Mouse (Mus musculus): ENCODE results near the gene Myo5c. TPM values are rescaled to one million over a fixed set of nuclear protein-coding genes. Genes with fewer than 3 reads are reported as not detected.

Myo5c gene
- total and polyA plus RNA-seq, 3 experiments, result 3.8 to 5.2 (median 4.4) TPM

DNA sequence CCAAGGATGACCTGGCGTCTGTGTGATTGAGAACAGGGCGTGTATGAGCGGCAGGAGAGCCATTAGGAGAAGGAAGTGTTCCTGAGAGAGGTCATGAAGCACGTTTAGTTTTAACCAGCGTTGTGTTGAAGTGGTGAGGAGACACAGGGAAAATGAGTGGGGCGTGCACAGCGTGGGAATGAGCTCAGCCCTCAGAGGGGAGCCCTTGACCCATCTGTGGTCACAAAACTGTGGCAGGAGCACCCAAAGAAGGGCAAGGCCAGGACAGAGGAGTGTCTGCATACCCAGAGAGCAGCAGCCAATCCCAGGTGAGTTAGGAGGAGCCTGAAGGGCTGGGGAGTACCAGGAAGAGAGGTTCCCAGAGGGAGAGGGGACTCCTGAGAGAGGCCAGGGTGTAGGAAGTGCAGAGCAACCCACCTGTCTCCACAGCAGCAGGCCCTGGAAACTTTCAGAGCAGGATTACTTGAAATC lies 2.5 kb downstream of the Myo5c start:
- no peak for DNase-seq (ENCODE audit: extremely low read depth)
- no peaks in the 10 kb centered on the region for H3K27me3 ChIP-seq (replicated peaks)
- dilution Hi-C loops (cut with MboI; ENCODE audit: extremely low pct_ligation_motif_present, extremely low pct_unique_long_range_greater_than_20kb, low sequenced_read_pairs), result no loop called here
- H3K27ac ChIP-seq (ENCODE audit: insufficient read depth, low read depth), result no peak overlapping the region
- H3K4me2 ChIP-seq (ENCODE audit: insufficient read depth, low read depth, poor library complexity, severe bottlenecking), result no peak overlapping the region
- TF ChIP-seq CHD2 (IDR thresholded peaks at IDR 0.05; ENCODE audit: low read length) (no peak), UBTF (IDR thresholded peaks at IDR 0.05; ENCODE audit: low read depth, low read length) (no peak), BHLHE40 (IDR thresholded peaks at IDR 0.05; ENCODE audit: low read depth, low read length) (no peak), POLR2AphosphoS2 (IDR thresholded peaks at IDR 0.05; ENCODE audit: low read depth, low read length) (no peak), PAX5 (IDR thresholded peaks at IDR 0.05; ENCODE audit: low read length) (no peak)
- no peak overlapping the region for H3K9ac ChIP-seq (ENCODE audit: insufficient read depth, low read depth)
- H3K9me3 ChIP-seq (replicated peaks; ENCODE audit: low read length), result no peaks in the 10 kb centered on the region
- H3K4me3 ChIP-seq (replicated peaks in 1 of 3; ENCODE audit: low read depth in 2 of 3, low read length in 2 of 3, poor library complexity in 1 of 3), result no peak overlapping the region
- no peaks in the 10 kb centered on the region for H3K36me3 ChIP-seq (replicated peaks in 1 of 2; ENCODE audit: control insufficient read depth in 1 of 2, insufficient read depth in 1 of 2, low read length in 1 of 2)
- in situ Hi-C loops (cut with MboI; ENCODE audit: low pct_ligation_motif_present, low pct_unique_long_range_greater_than_20kb, low sequenced_read_pairs), result no loop called here
- no peaks in the 10 kb centered on the region for H3K79me2 ChIP-seq (replicated peaks; ENCODE audit: control insufficient read depth, extremely low read depth, insufficient read depth, poor library complexity, severe bottlenecking)
- H3K4me1 ChIP-seq (ENCODE audit: control insufficient read depth in 1 of 2, insufficient read depth in 2 of 2), result no peaks in the 10 kb centered on the region

GRCm38 (mm10) chr9:75234983-75235627 lies 3.3 kb downstream of the Myo5c start:
- in situ Hi-C loops (cut with MboI; ENCODE audit: low pct_ligation_motif_present, low pct_unique_long_range_greater_than_20kb, low sequenced_read_pairs) (no loop called here), dilution Hi-C loops (cut with MboI; ENCODE audit: extremely low pct_ligation_motif_present, extremely low pct_unique_long_range_greater_than_20kb, low sequenced_read_pairs) (no loop called here)
- H3K9me3 ChIP-seq (replicated peaks; ENCODE audit: low read length), result peaks cover 2% of the 10 kb centered on the region
- no peak overlapping the region for H3K27ac ChIP-seq (ENCODE audit: insufficient read depth, low read depth)
- no peaks in the 10 kb centered on the region for H3K27me3 ChIP-seq (replicated peaks)
- TF ChIP-seq CHD2 (IDR thresholded peaks at IDR 0.05; ENCODE audit: low read length) (no peak), ZKSCAN1 (IDR thresholded peaks at IDR 0.05; ENCODE audit: borderline replicate concordance, low read depth, low read length) (no peak), MAZ (IDR thresholded peaks at IDR 0.05; ENCODE audit: low read depth, low read length) (no peak), NELFE (IDR thresholded peaks at IDR 0.05; ENCODE audit: low read depth, low read length) (no peak), ELF1 (IDR thresholded peaks at IDR 0.05; ENCODE audit: low read depth, low read length) (no peak), TBP (conservative IDR thresholded peaks at IDR 0.05; ENCODE audit: low read depth, low read length) (no peak), POLR2A (IDR thresholded peaks at IDR 0.05; ENCODE audit: low read depth, low read length) (no peak), MEF2A (IDR thresholded peaks at IDR 0.05; ENCODE audit: borderline replicate concordance, low read depth, low read length) (no peak), HCFC1 (IDR thresholded peaks at IDR 0.05; ENCODE audit: low read depth, low read length) (no peak), NRF1 (IDR thresholded peaks at IDR 0.05; ENCODE audit: low read depth, low read length) (no peak), MAX (IDR thresholded peaks at IDR 0.05; ENCODE audit: low read length) (no peak), ZC3H11A (IDR thresholded peaks at IDR 0.05; ENCODE audit: low read depth, low read length) (no peak), MXI1 (IDR thresholded peaks at IDR 0.05; ENCODE audit: low read depth, low read length) (no peak), SMC3 (IDR thresholded peaks at IDR 0.05; ENCODE audit: low read depth, low read length) (no peak), USF2 (conservative IDR thresholded peaks at IDR 0.05; ENCODE audit: low read depth, low read length) (no peak)
- H3K4me1 ChIP-seq (ENCODE audit: control insufficient read depth in 1 of 2, insufficient read depth in 2 of 2), result no peaks in the 10 kb centered on the region
- DNase-seq (ENCODE audit: extremely low read depth), result no peak
- no peaks in the 10 kb centered on the region for H3K79me2 ChIP-seq (replicated peaks; ENCODE audit: control insufficient read depth, extremely low read depth, insufficient read depth, poor library complexity, severe bottlenecking)
- no peak overlapping the region for H3K9ac ChIP-seq (ENCODE audit: insufficient read depth, low read depth)
- no peak overlapping the region for H3K4me2 ChIP-seq (ENCODE audit: insufficient read depth, low read depth, poor library complexity, severe bottlenecking)
- no peaks in the 10 kb centered on the region for H3K36me3 ChIP-seq (replicated peaks in 1 of 2; ENCODE audit: control insufficient read depth in 1 of 2, insufficient read depth in 1 of 2, low read length in 1 of 2)
- no peak overlapping the region for H3K4me3 ChIP-seq (replicated peaks in 1 of 3; ENCODE audit: low read depth in 2 of 3, low read length in 2 of 3, poor library complexity in 1 of 3)

Measured in CH12.LX (cell line).